Mouse (Mus musculus): ENCODE measurements around the gene Siah1a. TPM values are rescaled to one million over a fixed set of nuclear protein-coding genes. Genes with fewer than 3 reads are reported as not detected.

The Siah1a gene
- polyA plus RNA-seq, 1 experiment from 2014 or later = 55.1 TPM

- H3K4me3 ChIP-seq = no peak overlapping the region
- H3K27me3 ChIP-seq (ENCODE audit: low read depth, poor library complexity, severe bottlenecking) = 0 out of 2 replicates have a peak, but pooled peaks cover 5% of the 10 kb centered on the region
- no peak for DNase-seq (ENCODE audit: low spot score)
- WGBS = 91% methylated on average over 10 of the region's 10 CpGs
- H3K9me3 ChIP-seq (replicated peaks) = no peaks in the 10 kb centered on the region
- no peaks in the 10 kb centered on the region for H3K4me1 ChIP-seq
- H3K27ac ChIP-seq (replicated peaks) = no peak overlapping the region
- H3K36me3 ChIP-seq = no peaks in the 10 kb centered on the region
Measured at GRCm38 (mm10) chr8:86765155-86765554, 19.4 kb upstream of the Siah1a start.

GRCm38 (mm10) chr8:86762806-86763205 lies 17.1 kb upstream of the Siah1a start:
- no peak for DNase-seq (ENCODE audit: low spot score)
- no peak overlapping the region for H3K27ac ChIP-seq (replicated peaks)
- H3K9me3 ChIP-seq (replicated peaks) = no peaks in the 10 kb centered on the region
- whole genome bisulfite sequencing = 65% methylated on average over 5 of the region's 5 CpGs
- no peaks in the 10 kb centered on the region for H3K36me3 ChIP-seq
- H3K4me3 ChIP-seq = no peak overlapping the region
- peaks cover 10% of the 10 kb centered on the region for H3K27me3 ChIP-seq (ENCODE audit: low read depth, poor library complexity, severe bottlenecking)
- no peaks in the 10 kb centered on the region for H3K4me1 ChIP-seq

GRCm38 (mm10) chr8:86760746-86761145 lies 15.0 kb upstream of the Siah1a start:
- Histone ChIP-seq H3K27me3 (ENCODE audit: low read depth, poor library complexity, severe bottlenecking) (peaks cover 11% of the 10 kb centered on the region), H3K4me3 (no peak overlapping the region), H3K27ac (replicated peaks) (no peak overlapping the region), H3K4me1 (peaks cover 8% of the 10 kb centered on the region), H3K9me3 (replicated peaks) (no peaks in the 10 kb centered on the region), H3K36me3 (no peaks in the 10 kb centered on the region)
- DNase-seq (ENCODE audit: low spot score) = no peak
- WGBS = 67% methylated on average over 6 of the region's 6 CpGs

- Histone ChIP-seq H3K27me3 (ENCODE audit: low read depth, poor library complexity, severe bottlenecking) (peaks cover 11% of the 10 kb centered on the region), H3K36me3 (no peaks in the 10 kb centered on the region), H3K9me3 (replicated peaks) (no peaks in the 10 kb centered on the region), H3K4me1 (peaks cover 8% of the 10 kb centered on the region), H3K27ac (replicated peaks) (no peak overlapping the region), H3K4me3 (no peak overlapping the region)
- 62% methylated on average over 4 of the region's 4 CpGs for WGBS
- no peak for DNase-seq (ENCODE audit: low spot score)
Measured at GRCm38 (mm10) chr8:86759090-86759491, 13.4 kb upstream of the Siah1a start.

- Histone ChIP-seq H3K4me1 (peaks cover 8% of the 10 kb centered on the region), H3K27ac (replicated peaks) (no peak overlapping the region), H3K27me3 (ENCODE audit: low read depth, poor library complexity, severe bottlenecking) (peaks cover 11% of the 10 kb centered on the region), H3K4me3 (no peak overlapping the region), H3K9me3 (replicated peaks) (no peaks in the 10 kb centered on the region), H3K36me3 (no peaks in the 10 kb centered on the region)
- no peak for DNase-seq (ENCODE audit: low spot score)
- 83% methylated on average over 3 of the region's 3 CpGs for WGBS
Measured at GRCm38 (mm10) chr8:86758651-86759050, 12.9 kb upstream of the Siah1a start.

GRCm38 (mm10) chr8:86756948-86757733 lies 11.4 kb upstream of the Siah1a start:
- H3K27me3 ChIP-seq (ENCODE audit: low read depth, poor library complexity, severe bottlenecking) = peaks cover 6% of the 10 kb centered on the region
- peak; percentile 37 for DNase-seq (ENCODE audit: low spot score)
- peak overlapping the region; percentile 25; the same call in 1 of the 2 replicates for H3K4me3 ChIP-seq
- H3K27ac ChIP-seq (replicated peaks) = peak overlapping the region; percentile 35; the same call in 1 of the 2 replicates
- 26% methylated on average over 23 of the region's 23 CpGs for WGBS
- peaks cover 8% of the 10 kb centered on the region for H3K4me1 ChIP-seq
- H3K9me3 ChIP-seq (replicated peaks) = no peaks in the 10 kb centered on the region
- no peaks in the 10 kb centered on the region for H3K36me3 ChIP-seq

GRCm38 (mm10) chr8:86749842-86750241 lies 4.1 kb upstream of the Siah1a start:
- DNase-seq (ENCODE audit: low spot score) = no peak
- no peak overlapping the region for H3K27ac ChIP-seq (replicated peaks)
- 60% methylated on average over 2 of the region's 2 CpGs for WGBS

GRCm38 (mm10) chr8:86746511-86746910 lies 777 bp upstream of the Siah1a start:
- 3% methylated on average over 11 of the region's 11 CpGs for WGBS
- no peak for DNase-seq (ENCODE audit: low spot score)
- Histone ChIP-seq H3K27me3 (ENCODE audit: low read depth, poor library complexity, severe bottlenecking) (no peaks in the 10 kb centered on the region), H3K27ac (replicated peaks) (peak overlapping the region; percentile 100), H3K4me1 (peaks cover 36% of the 10 kb centered on the region), H3K36me3 (no peaks in the 10 kb centered on the region), H3K4me3 (peak overlapping the region; percentile 94), H3K9me3 (replicated peaks) (no peaks in the 10 kb centered on the region)

More at GRCm38 (mm10) chr8:86749842-86750241, 4.1 kb upstream of the Siah1a start:
- Histone ChIP-seq H3K27me3 (ENCODE audit: low read depth, poor library complexity, severe bottlenecking) (no peaks in the 10 kb centered on the region), H3K4me3 (no peak overlapping the region), H3K9me3 (replicated peaks) (no peaks in the 10 kb centered on the region), H3K36me3 (no peaks in the 10 kb centered on the region), H3K4me1 (peaks cover 12% of the 10 kb centered on the region)

- Histone ChIP-seq H3K36me3 (no peaks in the 10 kb centered on the region), H3K4me3 (peak overlapping the region; percentile 94), H3K27me3 (ENCODE audit: low read depth, poor library complexity, severe bottlenecking) (no peaks in the 10 kb centered on the region), H3K9me3 (replicated peaks) (no peaks in the 10 kb centered on the region), H3K4me1 (peaks cover 38% of the 10 kb centered on the region), H3K27ac (replicated peaks) (peak overlapping the region; percentile 100)
- peak; percentile 92 for DNase-seq (ENCODE audit: low spot score)
- under 1% methylated on average over 70 of the region's 70 CpGs for WGBS
Measured at GRCm38 (mm10) chr8:86745935-86746441, 254 bp upstream of the Siah1a start.

GRCm38 (mm10) chr8:86744313-86745220 lies 1.2 kb downstream of the Siah1a start:
- no peak for DNase-seq (ENCODE audit: low spot score)
- Histone ChIP-seq H3K36me3 (no peaks in the 10 kb centered on the region; the same call in 1 of the 2 replicates), H3K9me3 (replicated peaks) (no peaks in the 10 kb centered on the region), H3K4me1 (peaks cover 38% of the 10 kb centered on the region), H3K27ac (replicated peaks) (peak overlapping the region; percentile 100), H3K4me3 (peak overlapping the region; percentile 94), H3K27me3 (ENCODE audit: low read depth, poor library complexity, severe bottlenecking) (no peaks in the 10 kb centered on the region)
- WGBS = 7% methylated on average over 18 of the region's 18 CpGs

- Histone ChIP-seq H3K9me3 (replicated peaks) (no peaks in the 10 kb centered on the region), H3K27ac (replicated peaks) (no peak overlapping the region), H3K4me1 (peaks cover 38% of the 10 kb centered on the region), H3K4me3 (no peak overlapping the region), H3K36me3 (no peaks in the 10 kb centered on the region; the same call in 1 of the 2 replicates), H3K27me3 (ENCODE audit: low read depth, poor library complexity, severe bottlenecking) (no peaks in the 10 kb centered on the region)
- 90% methylated on average over 7 of the region's 7 CpGs for WGBS
- DNase-seq (ENCODE audit: low spot score) = no peak
Measured at GRCm38 (mm10) chr8:86742605-86743345, 3.0 kb downstream of the Siah1a start.

GRCm38 (mm10) chr8:86741627-86742026 lies 4.1 kb downstream of the Siah1a start:
- peaks cover 33% of the 10 kb centered on the region for H3K4me1 ChIP-seq
- H3K9me3 ChIP-seq (replicated peaks) = no peaks in the 10 kb centered on the region
- no peaks in the 10 kb centered on the region for H3K27me3 ChIP-seq (ENCODE audit: low read depth, poor library complexity, severe bottlenecking)
- H3K4me3 ChIP-seq = no peak overlapping the region
- H3K36me3 ChIP-seq = no peaks in the 10 kb centered on the region; the same call in 1 of the 2 replicates
- no peak for DNase-seq (ENCODE audit: low spot score)
- no peak overlapping the region for H3K27ac ChIP-seq (replicated peaks)
